Mouse (Mus musculus): Measurements from ENCODE around the gene Dclk1.
"Not testable (repeated sequence)": the region's sequence is repeated elsewhere in the genome, so short reads cannot be mapped to it uniquely, and the experiment has no call there.

Gene Dclk1

DNA sequence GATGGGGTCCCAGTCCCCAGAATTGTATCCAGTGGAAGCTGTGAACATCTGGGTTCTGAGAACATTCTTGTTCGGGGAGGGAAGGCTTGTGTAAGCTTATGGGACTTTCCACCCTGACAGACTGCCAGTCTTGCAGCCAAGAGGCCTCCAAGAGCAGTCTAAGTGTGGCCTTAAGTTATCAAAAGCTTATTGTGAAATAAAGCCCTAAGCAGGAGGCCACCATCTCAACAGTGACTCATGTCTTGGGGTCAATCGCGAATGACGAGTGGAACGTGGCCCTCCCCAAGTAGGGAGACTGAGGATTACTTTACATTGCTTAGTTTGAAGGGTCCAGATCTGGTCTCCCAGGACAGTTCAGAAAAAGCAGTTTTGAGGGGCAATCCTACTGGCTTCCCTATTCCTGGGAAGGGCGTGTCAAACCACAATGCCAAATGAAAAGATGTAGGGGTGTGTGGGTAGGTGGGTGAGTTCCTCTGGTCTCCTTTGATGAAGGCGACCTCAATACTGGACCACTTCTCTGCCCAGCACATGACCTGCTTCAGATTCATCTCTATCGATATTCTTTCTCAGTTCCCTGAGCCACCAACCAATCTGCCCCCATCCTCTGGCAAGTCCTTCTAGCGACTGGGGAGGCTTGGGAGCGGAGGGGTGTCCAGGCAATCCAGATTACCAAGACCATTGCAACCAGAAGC is at the start of gene Dclk1:
Dclk1 (plus strand) TSS at position 635 of the 692 bp plus-strand sequence.
- DNase-seq: no peak

- DNase-seq: no peak
Measured at GRCm38 (mm10) chr3:55193351-55193750, 48.8 kb upstream of the Dclk1 start.

GRCm38 (mm10) chr3:55194792-55195191 is 47.4 kb upstream of the Dclk1 start:
- DNase-seq: no peak

- DNase-seq: no peak
Measured at GRCm38 (mm10) chr3:55195581-55196327, 46.4 kb upstream of the Dclk1 start.

GRCm38 (mm10) chr3:55196328-55196710 is 45.8 kb upstream of the Dclk1 start:
- DNase-seq: no peak

DNA sequence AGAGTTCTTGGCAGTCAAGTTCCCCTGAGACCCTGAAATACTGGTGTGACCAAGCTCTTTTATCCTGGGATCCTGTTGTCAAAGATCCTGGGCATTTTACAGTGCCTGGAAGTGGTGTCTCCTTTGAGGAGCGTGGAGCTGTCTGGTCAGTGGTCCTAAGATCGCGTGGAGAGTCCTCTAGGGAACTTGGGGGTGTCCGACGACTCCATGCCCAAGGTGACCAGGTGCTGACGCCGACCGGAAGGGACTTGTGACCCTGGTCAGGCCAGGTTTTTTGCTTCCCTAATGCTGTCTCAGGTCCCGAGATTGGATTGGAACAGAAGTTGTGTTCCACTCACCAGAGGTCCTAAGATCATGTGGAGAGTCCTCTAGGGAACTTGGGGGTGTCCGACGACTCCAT is 38.5 kb upstream of the Dclk1 start:
- DNase-seq: not testable (repeated sequence)

GRCm38 (mm10) chr3:55206413-55206812 is 35.8 kb upstream of the Dclk1 start:
- DNase-seq: no peak

DNA sequence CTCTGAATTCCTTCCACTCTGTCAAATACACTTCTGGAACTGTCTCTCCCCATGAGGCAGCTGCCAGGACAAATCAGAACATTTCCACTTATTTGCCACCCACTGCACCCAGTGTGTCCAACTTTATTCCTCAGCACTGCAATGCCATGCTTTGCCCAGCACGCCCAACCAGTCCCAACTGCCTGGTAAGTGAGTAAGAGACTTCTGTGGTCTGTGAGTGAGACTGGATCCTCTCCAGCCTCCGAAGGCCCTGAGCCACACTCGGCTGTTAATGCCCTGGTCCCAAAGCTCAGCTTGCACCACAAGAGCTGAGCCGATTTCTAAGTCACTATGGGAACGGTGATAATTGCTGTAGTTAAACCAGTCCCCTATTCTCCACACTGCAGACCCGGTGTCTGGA is 34.5 kb upstream of the Dclk1 start:
- DNase-seq: no peak

GRCm38 (mm10) chr3:55212254-55212653 is 29.9 kb upstream of the Dclk1 start:
- no peak for DNase-seq

DNA sequence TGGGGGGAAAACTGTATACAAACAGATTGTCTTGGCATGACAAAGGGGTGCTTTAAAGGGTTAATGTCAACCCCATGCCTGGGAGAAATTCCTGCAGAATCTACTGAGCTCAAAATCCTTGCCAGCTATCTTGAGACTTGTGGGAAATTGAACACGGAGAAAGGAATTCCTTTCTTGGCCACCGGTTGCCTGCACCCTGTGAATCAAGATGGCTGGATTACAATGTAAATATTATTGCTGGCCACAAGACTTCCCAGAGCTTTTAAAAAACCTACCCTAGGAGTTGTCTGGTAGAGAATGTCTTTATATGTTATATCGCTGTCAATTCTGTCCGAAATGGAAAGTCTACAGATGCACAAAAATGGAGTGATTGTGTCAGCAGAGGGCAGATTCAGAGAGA is 28.4 kb upstream of the Dclk1 start:
- DNase-seq: no peak

GRCm38 (mm10) chr3:55214413-55214812 is 27.8 kb upstream of the Dclk1 start:
- DNase-seq: no peak

DNA sequence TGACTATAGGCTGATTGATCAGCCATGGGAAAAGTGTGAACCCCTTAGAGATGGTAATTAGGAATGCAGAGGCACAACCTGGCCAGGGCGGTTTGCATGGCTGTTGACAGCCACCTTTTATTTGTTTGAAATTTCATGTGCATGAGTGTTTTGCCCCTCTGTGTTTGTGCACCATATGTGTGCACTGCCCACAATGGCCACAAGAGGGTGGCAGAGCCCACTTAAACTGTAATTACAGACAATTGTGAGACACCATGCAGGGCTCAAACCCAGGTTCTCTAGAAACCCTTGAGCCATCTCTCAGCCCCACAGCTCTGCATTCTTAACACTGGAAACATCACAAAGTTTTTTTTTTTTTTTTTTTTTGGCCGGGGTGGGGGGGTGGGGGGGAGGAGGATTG is 19.7 kb upstream of the Dclk1 start:
- no peak for DNase-seq

GRCm38 (mm10) chr3:55223862-55224261 is 18.3 kb upstream of the Dclk1 start:
- no peak for DNase-seq

DNA sequence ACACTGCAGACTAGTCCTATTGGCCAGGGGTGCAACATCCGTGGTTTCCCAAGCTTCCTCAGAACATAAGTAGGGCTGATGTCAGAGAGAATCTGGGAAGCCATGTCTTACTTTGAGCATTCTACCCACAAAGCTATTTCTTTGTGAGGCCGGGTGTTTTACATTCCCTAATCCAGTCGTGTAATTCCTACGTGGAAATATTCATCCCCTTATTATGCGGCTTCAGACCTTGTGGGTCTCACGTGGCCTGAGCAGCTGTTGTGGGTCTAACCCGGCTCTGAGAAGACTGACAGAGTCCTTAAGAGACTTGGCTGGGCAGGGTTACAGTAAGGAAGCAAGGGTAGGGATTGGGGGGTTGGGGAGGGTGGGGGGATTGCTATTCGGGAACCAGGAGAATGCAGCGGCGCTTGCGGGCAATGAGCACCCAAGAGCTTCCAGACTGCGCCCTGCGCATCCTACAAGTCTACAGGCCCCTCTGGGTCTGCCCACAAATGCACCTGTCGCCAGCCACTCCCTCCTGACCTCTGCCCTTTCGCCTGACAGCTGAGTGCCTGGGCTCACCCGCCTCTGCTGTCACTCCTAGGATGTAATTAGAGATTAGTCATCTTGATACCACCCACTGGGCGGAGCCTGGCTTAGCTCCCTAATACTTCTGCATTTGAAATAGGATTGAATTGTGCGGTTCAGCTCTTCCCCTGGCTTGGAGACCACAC is 15.5 kb upstream of the Dclk1 start:
- DNase-seq: no peak

DNA sequence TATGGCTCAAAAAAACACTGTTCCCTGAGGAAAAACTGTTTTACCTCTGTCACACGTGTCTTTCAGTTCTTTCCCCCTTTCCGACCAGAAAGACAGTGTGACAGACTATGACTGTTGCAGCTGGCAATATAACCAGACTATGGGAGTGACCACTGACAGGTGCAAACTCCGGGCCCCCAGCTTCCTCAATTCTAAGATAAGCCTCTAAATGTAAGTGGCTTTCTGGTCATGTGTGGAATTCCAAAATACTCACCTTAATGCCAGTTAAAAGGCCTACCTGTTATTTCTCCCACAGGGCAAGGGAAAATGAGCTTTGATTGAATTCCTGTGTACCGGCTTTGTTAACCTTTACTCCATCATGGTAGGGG is 15.0 kb upstream of the Dclk1 start:
- no peak for DNase-seq

- peak in 1 of 2 experiments; percentile 7 for DNase-seq
Measured at GRCm38 (mm10) chr3:55242422-55243055, 375 bp downstream of the Dclk1 start.

DNA sequence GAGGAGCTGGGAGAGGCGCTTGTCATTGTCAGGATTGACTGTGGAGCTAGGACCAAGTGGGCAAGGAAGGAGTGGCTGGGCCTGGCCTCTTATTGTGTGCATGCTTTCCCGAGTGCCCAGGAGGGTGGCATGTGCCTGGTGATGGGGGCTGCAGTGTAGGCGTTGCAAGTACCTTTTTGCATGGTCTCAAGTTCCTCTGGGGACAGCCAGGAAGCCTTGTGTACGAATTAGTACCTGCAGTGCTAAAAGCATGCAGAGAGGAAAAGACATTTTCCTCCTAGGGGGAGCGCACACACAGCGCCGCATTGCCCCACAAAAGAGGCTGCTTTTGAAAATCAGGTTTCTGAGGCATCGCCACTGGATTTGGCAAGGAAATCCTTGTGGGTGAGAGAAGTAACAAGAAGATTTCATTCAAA is 900 bp downstream of the Dclk1 start:
- no peak for DNase-seq

GRCm38 (mm10) chr3:55244087-55244486 is 1.9 kb downstream of the Dclk1 start:
- DNase-seq: no peak

DNA sequence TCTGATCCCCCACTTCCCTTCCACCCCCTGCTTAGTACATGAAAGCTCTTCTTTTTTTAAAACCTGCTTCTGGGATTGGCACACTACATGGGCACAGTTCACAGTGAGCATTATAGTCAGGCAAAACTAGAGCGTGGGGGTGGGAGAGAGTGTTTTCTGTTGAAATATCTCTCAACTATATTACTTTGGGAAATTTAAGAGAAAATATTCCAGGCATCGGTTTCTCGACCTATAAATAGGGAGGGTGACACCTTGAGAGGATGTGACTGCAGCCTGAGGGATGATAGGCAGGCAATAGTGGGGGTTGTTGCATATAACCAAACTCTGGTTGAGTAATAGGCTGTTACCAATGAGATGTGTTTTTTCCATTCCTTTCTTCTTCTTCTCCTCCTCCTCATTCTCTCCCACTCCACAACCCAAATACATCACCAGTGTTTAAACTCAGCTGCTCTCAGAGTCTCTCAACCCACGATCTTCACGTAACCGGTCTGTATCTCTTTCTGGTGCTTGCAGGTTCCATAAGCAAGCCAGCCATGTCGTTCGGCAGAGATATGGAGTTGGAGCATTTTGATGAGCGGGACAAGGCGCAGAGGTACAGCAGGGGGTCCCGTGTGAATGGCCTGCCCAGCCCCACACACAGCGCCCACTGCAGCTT is 4.6 kb downstream of the Dclk1 start:
- no peak for DNase-seq

GRCm38 (mm10) chr3:55248048-55248447 is 5.9 kb downstream of the Dclk1 start:
- no peak for DNase-seq

DNA sequence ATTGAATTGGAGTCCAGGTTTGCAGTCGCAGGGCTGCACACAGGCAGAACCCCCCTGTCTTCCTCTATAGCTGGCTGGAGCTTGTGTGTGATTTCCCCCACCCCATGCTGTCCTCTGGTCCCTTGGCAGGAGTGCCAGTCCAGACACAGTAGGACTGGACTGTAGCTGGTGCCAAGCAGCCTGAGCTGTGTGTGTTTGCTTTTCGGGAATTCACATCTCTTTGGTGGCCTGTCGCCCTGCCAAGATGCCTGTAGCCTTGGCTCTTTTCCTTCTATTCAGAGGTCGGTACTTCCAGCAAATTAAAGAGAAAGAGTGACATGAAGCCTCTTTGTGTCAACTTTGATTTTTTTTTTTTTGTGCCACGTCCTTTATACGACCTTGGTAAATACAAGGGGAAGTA is 6.3 kb downstream of the Dclk1 start:
- peak in 1 of 2 experiments; percentile 11 for DNase-seq

DNA sequence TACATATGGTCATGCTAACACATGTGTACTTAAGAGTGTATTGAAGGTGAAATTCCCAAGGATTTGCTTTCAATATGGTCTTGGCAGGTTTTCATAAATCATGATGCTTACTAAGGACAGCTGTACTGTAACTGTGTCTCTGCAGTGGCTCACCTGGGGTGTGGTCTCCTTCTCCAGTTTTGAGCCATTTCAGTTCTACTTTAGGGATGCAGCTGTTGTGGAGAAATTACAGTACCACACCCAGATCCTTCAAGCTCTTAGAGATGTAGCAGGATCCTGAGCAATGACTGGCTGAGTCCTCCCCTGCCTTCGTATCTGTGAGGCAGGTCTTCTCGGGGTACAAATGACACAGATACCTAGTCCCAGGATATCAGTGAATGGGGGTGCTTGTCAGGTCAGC is 8.5 kb downstream of the Dclk1 start:
- DNase-seq: no peak

- DNase-seq: no peak
Measured at GRCm38 (mm10) chr3:55260139-55260538, 18.0 kb downstream of the Dclk1 start.
